Mouse (Mus musculus) left cerebral cortex, adult 9 months (tissue): ENCODE measurements around the gene Acox2.
A peak's percentile ranks its signal among the peaks of the same experiment; 100 is the strongest.

Experiments used
- DNase-seq, 2 experiments: peaks; one replicate each; pipeline ENCODE4 v3.0.0; 2022; ENCODE audit warnings: low spot score in 2 of 2

The Acox2 gene

GRCm38 (mm10) chr14:8249206-8249605 is 9.9 kb downstream of the Acox2 start:
- DNase-seq = no peak

- DNase-seq = no peak
These were observed 12.3 kb downstream of the Acox2 start for GRCm38 (mm10) chr14:8246878-8247277.

GRCm38 (mm10) chr14:8244211-8244611 is 14.9 kb downstream of the Acox2 start:
- DNase-seq = no peak

GRCm38 (mm10) chr14:8243136-8243888 is 15.8 kb downstream of the Acox2 start:
- DNase-seq = no peak

GRCm38 (mm10) chr14:8242388-8242920 is 16.7 kb downstream of the Acox2 start:
- peak in 1 of 2 experiments; percentile 37 for DNase-seq

GRCm38 (mm10) chr14:8241816-8242215 is 17.3 kb downstream of the Acox2 start:
- DNase-seq = no peak

- DNase-seq = no peak
These were observed 25.9 kb downstream of the Acox2 start for GRCm38 (mm10) chr14:8233252-8233651.

- no peak for DNase-seq
These were observed 26.8 kb downstream of the Acox2 start for GRCm38 (mm10) chr14:8232155-8232910.

GRCm38 (mm10) chr14:8229367-8230019 is 29.7 kb downstream of the Acox2 start:
- no peak for DNase-seq

GRCm38 (mm10) chr14:8224805-8225204 is 34.3 kb downstream of the Acox2 start:
- DNase-seq = no peak

GRCm38 (mm10) chr14:8223506-8224293 is 35.5 kb downstream of the Acox2 start:
- DNase-seq = no peak

- DNase-seq = no peak
These were observed 36.6 kb downstream of the Acox2 start for GRCm38 (mm10) chr14:8222561-8222960.

- DNase-seq = no peak
These were observed 38.2 kb downstream of the Acox2 start for GRCm38 (mm10) chr14:8220912-8221311.

GRCm38 (mm10) chr14:8220306-8220705 is 38.8 kb downstream of the Acox2 start:
- no peak for DNase-seq

- no peak for DNase-seq
These were observed 39.3 kb downstream of the Acox2 start for GRCm38 (mm10) chr14:8219876-8220275.

GRCm38 (mm10) chr14:8218730-8219380 is 40.3 kb downstream of the Acox2 start:
- no peak for DNase-seq

- DNase-seq = no peak
These were observed 40.9 kb downstream of the Acox2 start for GRCm38 (mm10) chr14:8218238-8218637.

GRCm38 (mm10) chr14:8216100-8216499 is 43.1 kb downstream of the Acox2 start:
- no peak for DNase-seq

GRCm38 (mm10) chr14:8215208-8215778 is 43.9 kb downstream of the Acox2 start:
- DNase-seq = no peak
